Mouse (Mus musculus) hindbrain, embryonic 11.5 days (tissue): Measurements from ENCODE around the gene Lrrc7. TPM values are rescaled to one million over a fixed set of nuclear protein-coding genes. Genes with fewer than 3 reads are reported as not detected.
A peak's percentile ranks its signal among the peaks of the same experiment; 100 is the strongest.

Experiments used
- ATAC-seq: fragments of 200-750 bp; cut with Nextera tagmentation; 2 replicates; pipeline ENCODE4 v1.8.0; 2017; ENCODE audit warnings: mild to moderate bottlenecking, moderate TSS enrichment, moderate library complexity; ENCODE audit not compliant: low FRiP score
- DNase-seq: peaks from one replicate; pipeline ENCODE4 v3.0.0-alpha.2; 2015; ENCODE audit warnings: low spot score
- H3K27ac ChIP-seq: fragments of 300-500 bp; sonication (generic); 2 replicates; pipeline ENCODE4 v1.5.1; 2014; ENCODE audit warnings: mild to moderate bottlenecking, low read depth, low read length
- H3K27me3 ChIP-seq: fragments of 300-500 bp; sonication (generic); 2 replicates; pipeline ENCODE4 v1.6.1; 2014; ENCODE audit warnings: mild to moderate bottlenecking, low read length, moderate library complexity, mixed read lengths; ENCODE audit not compliant: control insufficient read depth, insufficient read depth
- H3K36me3 ChIP-seq: fragments of 300-500 bp; sonication (generic); 2 replicates; pipeline ENCODE4 v1.6.1; 2014; ENCODE audit warnings: mild to moderate bottlenecking, low read length, moderate library complexity, mixed read lengths; ENCODE audit not compliant: control insufficient read depth, insufficient read depth
- H3K4me1 ChIP-seq: fragments of 300-500 bp; sonication (generic); replicated peaks from 2 replicates; pipeline ENCODE4 v1.6.1; 2014; ENCODE audit warnings: low read length, mixed read lengths; ENCODE audit not compliant: control insufficient read depth, insufficient read depth
- H3K4me2 ChIP-seq: fragments of 300-500 bp; sonication (generic); replicated peaks from 2 replicates; pipeline ENCODE4 v1.6.1; 2014; ENCODE audit warnings: mild to moderate bottlenecking, low read depth, low read length
- H3K4me3 ChIP-seq: fragments of 300-500 bp; sonication (generic); 2 replicates; pipeline ENCODE4 v1.5.1; 2014; ENCODE audit warnings: low read depth, low read length
- H3K9ac ChIP-seq: fragments of 300-500 bp; sonication (generic); 2 replicates; pipeline ENCODE4 v1.6.1; 2014; ENCODE audit warnings: low read depth, low read length
- H3K9me3 ChIP-seq: fragments of 300-500 bp; sonication (generic); 2 replicates; pipeline ENCODE4 v1.6.1; 2016; ENCODE audit warnings: low read length; ENCODE audit not compliant: control insufficient read depth
- WGBS: fragments of 180-500 bp; shearing (Covaris S2); extraction: QIAGEN DNeasy Blood & Tissue Kit; methylation state at CpG from one replicate; pipeline ENCODE4 v1.1.7; 2014; 5-methylcytosine and 5-hydroxymethylcytosine counted together
- polyA plus RNA-seq: library from polyadenylated mRNA; unstranded; fragments of >200 nt; fragmentation: Nextera tagmentation; extraction: Ambion mirVana; gene quantifications from 2 replicates; pipeline ENCODE4 v1.2.1, GENCODE M21; 2014

Gene Lrrc7
- 1.4 and 1.5 TPM in 2 replicates for polyA plus RNA-seq

- peak within 1 kb of the TSS; percentile 99 for H3K4me2 ChIP-seq
- no peaks in the 10 kb centered on the region; the same call in 1 of the 2 replicates for H3K4me1 ChIP-seq
- peak within 1 kb of the TSS; percentile 71 for H3K4me3 ChIP-seq
- under 1% methylated on average over 28 of the region's 28 CpGs for WGBS
- ATAC-seq (peak; percentile 87), DNase-seq (peak; percentile 81)
- peaks cover 17% of the 10 kb centered on the region; the same call in 1 of the 2 replicates for H3K27me3 ChIP-seq
- 0 out of 2 replicates have a peak within 1 kb of the TSS, but pooled peaks have one; percentile 30 for H3K27ac ChIP-seq
- H3K9me3 ChIP-seq: no peaks in the 10 kb centered on the region
- peak within 1 kb of the TSS; percentile 79 for H3K9ac ChIP-seq
- H3K36me3 ChIP-seq: no peaks in the 10 kb centered on the region
These were observed at the start of gene Lrrc7 for GRCm38 (mm10) chr3:158561987-158562360. Lrrc7 (minus strand) TSS chr3:158562221.

- 53% methylated on average over 1 of the region's 1 CpGs for WGBS
- no peak overlapping the region for H3K4me2 ChIP-seq
- DNase-seq (no peak), ATAC-seq (no peak)
- no peak overlapping the region for H3K9ac ChIP-seq
- no peak overlapping the region for H3K4me3 ChIP-seq
- H3K36me3 ChIP-seq: no peaks in the 10 kb centered on the region
- H3K4me1 ChIP-seq: no peaks in the 10 kb centered on the region
- no peak overlapping the region for H3K27ac ChIP-seq
- H3K9me3 ChIP-seq: no peaks in the 10 kb centered on the region
- no peaks in the 10 kb centered on the region for H3K27me3 ChIP-seq
These were observed 45.0 kb upstream of the Lrrc7 start for GRCm38 (mm10) chr3:158607065-158607464.

GRCm38 (mm10) chr3:158605274-158605673 lies 43.3 kb upstream of the Lrrc7 start:
- Histone ChIP-seq H3K27me3 (no peaks in the 10 kb centered on the region), H3K4me1 (no peaks in the 10 kb centered on the region), H3K9me3 (no peaks in the 10 kb centered on the region), H3K4me3 (no peak overlapping the region), H3K27ac (no peak overlapping the region), H3K4me2 (no peak overlapping the region), H3K36me3 (no peaks in the 10 kb centered on the region), H3K9ac (no peak overlapping the region)
- DNase-seq (no peak), ATAC-seq (no peak)

- ATAC-seq: peak; percentile 79
- WGBS: under 1% methylated on average over 51 of the region's 55 CpGs
- DNase-seq: peak; percentile 70
- H3K36me3 ChIP-seq: no peaks in the 10 kb centered on the region
- H3K4me3 ChIP-seq: peak overlapping the region; percentile 71
- H3K4me2 ChIP-seq: peak overlapping the region; percentile 99
- H3K4me1 ChIP-seq: no peaks in the 10 kb centered on the region; the same call in 1 of the 2 replicates
- H3K27me3 ChIP-seq: peaks cover 17% of the 10 kb centered on the region; the same call in 1 of the 2 replicates
- H3K27ac ChIP-seq: 0 out of 2 replicates have a peak overlapping the region, but pooled peaks have one; percentile 30
- peak overlapping the region; percentile 79 for H3K9ac ChIP-seq
- no peaks in the 10 kb centered on the region for H3K9me3 ChIP-seq
These were observed 600 bp downstream of the Lrrc7 start for GRCm38 (mm10) chr3:158561256-158561986.

GRCm38 (mm10) chr3:158560891-158561255 lies 1.1 kb downstream of the Lrrc7 start:
- Histone ChIP-seq H3K27ac (0 out of 2 replicates have a peak overlapping the region, but pooled peaks have one; percentile 17), H3K9me3 (no peaks in the 10 kb centered on the region), H3K9ac (peak overlapping the region; percentile 79), H3K4me3 (peak overlapping the region; percentile 71), H3K36me3 (no peaks in the 10 kb centered on the region), H3K4me2 (peak overlapping the region; percentile 99), H3K27me3 (peaks cover 17% of the 10 kb centered on the region; the same call in 1 of the 2 replicates), H3K4me1 (no peaks in the 10 kb centered on the region; the same call in 1 of the 2 replicates)
- no peak for DNase-seq
- 1% methylated on average over 16 of the region's 16 CpGs for WGBS
- ATAC-seq: peak; percentile 43

- peak overlapping the region; percentile 71 for H3K4me3 ChIP-seq
- H3K27ac ChIP-seq: no peak overlapping the region
- WGBS: 6% methylated on average over 18 of the region's 18 CpGs
These were observed 2.0 kb downstream of the Lrrc7 start for GRCm38 (mm10) chr3:158559691-158560650.

GRCm38 (mm10) chr3:158559131-158559658 lies 2.8 kb downstream of the Lrrc7 start:
- H3K27ac ChIP-seq: no peak overlapping the region
- H3K9me3 ChIP-seq: no peaks in the 10 kb centered on the region
- 17% methylated on average over 5 of the region's 5 CpGs for WGBS
- no peaks in the 10 kb centered on the region for H3K36me3 ChIP-seq
- H3K4me3 ChIP-seq: peak overlapping the region; percentile 71
- ATAC-seq (no peak), DNase-seq (peak; percentile 5)
- no peak overlapping the region for H3K9ac ChIP-seq
- H3K4me2 ChIP-seq: peak overlapping the region; percentile 33
- H3K4me1 ChIP-seq: no peaks in the 10 kb centered on the region; the same call in 1 of the 2 replicates
- peaks cover 17% of the 10 kb centered on the region; the same call in 1 of the 2 replicates for H3K27me3 ChIP-seq

More at GRCm38 (mm10) chr3:158559691-158560650, 2.0 kb downstream of the Lrrc7 start:
- ATAC-seq (no peak), DNase-seq (peak; percentile 34)
- Histone ChIP-seq H3K36me3 (no peaks in the 10 kb centered on the region), H3K9me3 (no peaks in the 10 kb centered on the region), H3K9ac (peak overlapping the region; percentile 29; the same call in 1 of the 2 replicates), H3K4me2 (peak overlapping the region; percentile 99), H3K27me3 (peaks cover 17% of the 10 kb centered on the region; the same call in 1 of the 2 replicates), H3K4me1 (no peaks in the 10 kb centered on the region; the same call in 1 of the 2 replicates)

- no peak overlapping the region for H3K27ac ChIP-seq
- H3K4me3 ChIP-seq: no peak overlapping the region
- H3K27me3 ChIP-seq: peaks cover 17% of the 10 kb centered on the region; the same call in 1 of the 2 replicates
- no peak for DNase-seq
- no peak overlapping the region for H3K9ac ChIP-seq
- no peaks in the 10 kb centered on the region for H3K36me3 ChIP-seq
- H3K9me3 ChIP-seq: no peaks in the 10 kb centered on the region
- no peak overlapping the region for H3K4me2 ChIP-seq
- ATAC-seq: no peak
- H3K4me1 ChIP-seq: no peaks in the 10 kb centered on the region; the same call in 1 of the 2 replicates
These were observed 3.4 kb downstream of the Lrrc7 start for GRCm38 (mm10) chr3:158558631-158559030.
